Mouse (Mus musculus): ENCODE results near the gene Jam3.
"Not testable (repeated sequence)": the region's sequence is repeated elsewhere in the genome, so short reads cannot be mapped to it uniquely, and the experiment has no call there.

Jam3 gene

DNA sequence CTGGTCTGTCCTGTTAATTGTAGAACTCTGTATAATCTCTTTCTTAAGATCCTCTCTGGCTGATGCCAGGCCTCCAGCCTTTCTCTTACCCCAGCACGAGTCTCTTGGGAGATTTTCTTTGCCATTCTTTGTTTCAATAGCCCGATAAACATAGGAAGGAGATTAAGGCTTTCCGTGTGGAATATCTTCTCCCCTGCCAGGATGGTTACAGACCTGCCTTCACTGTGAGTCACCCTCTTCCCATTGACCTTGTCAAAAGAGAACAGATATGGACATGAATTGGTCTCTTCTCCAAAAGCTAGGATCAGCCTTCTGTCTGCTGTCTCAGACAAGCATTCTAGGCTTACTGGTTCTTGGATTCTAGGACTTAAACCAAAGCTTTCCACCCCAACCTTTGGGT is 15.5 kb upstream of the Jam3 start:
- DNase-seq (ENCODE audit: low read depth, low spot score): no peak

DNA sequence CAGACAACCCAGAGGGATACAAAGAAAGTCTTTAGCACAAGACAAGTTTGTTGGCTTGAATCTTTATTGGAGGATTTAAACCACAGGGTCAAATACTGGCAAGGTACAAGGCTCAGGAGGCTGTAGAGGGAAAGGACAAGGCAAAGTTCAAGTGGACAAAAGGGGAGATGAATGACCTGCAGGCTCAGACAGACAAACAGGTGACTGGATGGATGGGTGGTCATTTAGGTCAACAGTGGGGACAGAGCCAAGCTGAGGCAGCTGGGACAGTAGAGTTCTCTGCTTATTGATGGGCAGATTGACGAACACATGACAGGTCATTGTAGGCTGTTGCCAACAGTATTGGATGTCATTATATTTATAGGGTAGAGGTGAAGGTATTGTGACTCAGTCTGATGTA is 11.8 kb upstream of the Jam3 start:
- no peak for DNase-seq (ENCODE audit: low read depth, low spot score)

- peak; percentile 24 for DNase-seq (ENCODE audit: low read depth, low spot score)
These were observed 10.4 kb upstream of the Jam3 start for GRCm38 (mm10) chr9:27165596-27165995.

DNA sequence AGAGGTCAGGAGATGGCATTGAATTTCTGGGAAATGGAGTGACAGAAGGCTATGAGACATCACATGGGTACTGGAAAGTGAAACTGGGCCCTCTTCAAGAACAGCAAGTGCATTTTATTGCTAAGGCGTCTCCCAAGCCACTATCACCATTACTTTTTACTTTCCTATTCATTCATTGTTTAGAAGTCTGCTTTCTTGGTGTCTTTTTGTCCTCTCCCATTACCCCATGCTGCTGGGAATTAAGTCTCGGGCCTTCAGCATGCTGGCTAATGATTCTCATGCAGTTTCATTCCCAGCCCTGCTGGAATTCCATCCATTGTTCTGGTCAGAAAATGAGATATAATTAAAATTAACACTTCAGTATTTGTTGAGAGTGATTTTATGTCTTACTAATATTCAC is 9.7 kb upstream of the Jam3 start:
- peak; percentile 85 for DNase-seq (ENCODE audit: low read depth, low spot score)

GRCm38 (mm10) chr9:27163661-27164060 is 8.4 kb upstream of the Jam3 start:
- DNase-seq (ENCODE audit: low read depth, low spot score): not testable (repeated sequence)

- DNase-seq (ENCODE audit: low read depth, low spot score): no peak
These were observed 1.4 kb downstream of the Jam3 start for GRCm38 (mm10) chr9:27153861-27154260.

DNA sequence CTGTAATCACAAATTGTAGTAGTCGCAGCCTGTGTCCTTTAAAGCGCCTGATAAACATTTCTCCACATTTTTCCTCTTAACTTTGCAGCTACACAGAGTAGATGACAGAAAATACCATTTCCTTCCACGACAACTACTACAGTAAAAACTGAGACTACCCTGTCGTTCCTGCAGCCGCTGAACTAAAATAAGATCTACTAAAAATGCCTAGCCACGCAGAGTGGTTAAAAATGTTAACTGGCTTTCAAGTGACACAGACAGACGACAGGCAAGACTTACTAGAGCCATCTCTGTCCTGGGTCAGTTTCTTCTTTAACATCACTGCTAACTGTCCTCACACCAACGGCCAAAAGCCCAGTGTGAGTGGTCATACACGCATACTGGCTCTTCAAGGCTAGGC is 5.4 kb downstream of the Jam3 start:
- no peak for DNase-seq (ENCODE audit: low read depth, low spot score)

- peak; percentile 29 for DNase-seq (ENCODE audit: low read depth, low spot score)
These were observed 6.4 kb downstream of the Jam3 start for GRCm38 (mm10) chr9:27148631-27149471.

DNA sequence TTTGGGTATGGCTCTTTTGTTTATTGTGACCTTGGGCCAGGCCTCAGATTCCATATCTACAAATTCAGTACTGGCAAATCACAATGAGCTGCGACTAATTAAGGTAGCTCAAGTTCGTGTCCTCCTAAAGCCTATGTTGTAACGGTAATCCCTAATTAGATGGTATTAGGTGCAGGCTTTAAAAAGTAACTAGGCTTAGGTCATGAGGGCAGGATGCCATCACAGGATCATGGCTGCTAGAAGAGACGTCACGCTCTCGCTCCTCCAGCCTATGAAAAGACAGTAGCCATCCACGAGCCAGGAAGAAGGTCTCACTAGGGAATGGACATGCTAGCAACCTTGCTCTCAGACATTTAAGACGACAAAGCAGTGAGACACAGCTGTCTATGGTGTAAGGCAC is 7.3 kb downstream of the Jam3 start:
- no peak for DNase-seq (ENCODE audit: low read depth, low spot score)

DNA sequence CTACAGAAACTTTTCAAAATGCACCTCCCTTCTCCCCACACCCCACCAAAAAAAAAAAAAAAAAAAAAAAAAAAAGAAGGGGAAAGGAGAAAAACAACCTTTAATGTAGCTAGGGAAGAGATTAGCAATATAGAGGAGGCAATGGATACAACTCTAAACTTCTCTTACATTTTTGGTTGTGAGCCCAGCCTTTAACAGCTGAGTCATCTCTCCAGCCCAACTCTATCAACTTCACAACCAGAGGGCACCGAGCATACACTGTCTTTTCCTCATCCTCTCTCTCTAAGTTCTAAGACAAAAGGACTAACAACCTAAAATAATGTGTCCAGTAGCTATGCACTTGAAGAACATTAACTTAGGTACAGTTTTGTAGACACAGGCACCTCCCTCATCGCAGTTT is 8.4 kb downstream of the Jam3 start:
- DNase-seq (ENCODE audit: low read depth, low spot score): no peak

GRCm38 (mm10) chr9:27144996-27145395 is 10.2 kb downstream of the Jam3 start:
- no peak for DNase-seq (ENCODE audit: low read depth, low spot score)

GRCm38 (mm10) chr9:27144271-27144840 is 10.9 kb downstream of the Jam3 start:
- DNase-seq (ENCODE audit: low read depth, low spot score): no peak

DNA sequence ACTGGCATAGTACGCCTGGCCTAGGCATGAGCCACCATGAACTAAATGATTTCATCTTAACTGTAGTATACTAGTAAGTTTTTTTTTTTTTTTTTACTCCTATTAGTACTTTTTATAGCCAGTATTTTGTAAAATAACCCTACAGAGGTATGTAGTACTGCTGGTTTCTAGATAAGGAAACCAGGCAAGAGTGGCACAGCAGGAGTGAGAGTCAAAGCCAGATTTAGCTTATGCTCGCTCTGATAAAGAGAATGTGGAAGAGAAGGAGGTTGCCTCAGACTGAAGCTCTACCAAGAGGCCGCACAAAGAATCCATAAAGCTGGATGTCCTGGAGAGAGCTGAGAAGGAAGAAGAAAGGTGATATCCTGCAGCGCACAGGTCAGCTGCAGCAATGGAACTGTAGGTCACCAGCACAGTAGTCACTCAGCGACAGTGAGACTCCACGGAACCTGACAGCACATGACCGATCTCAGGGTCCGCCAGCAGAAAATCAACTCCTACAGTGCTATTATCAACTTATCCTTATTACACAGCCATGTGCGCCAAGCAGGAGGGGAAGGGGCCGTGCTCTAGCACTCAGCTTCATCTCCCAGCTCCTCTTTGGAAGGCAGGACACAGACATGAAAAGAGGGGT is 14.7 kb downstream of the Jam3 start:
- no peak for DNase-seq (ENCODE audit: low read depth, low spot score)

DNA sequence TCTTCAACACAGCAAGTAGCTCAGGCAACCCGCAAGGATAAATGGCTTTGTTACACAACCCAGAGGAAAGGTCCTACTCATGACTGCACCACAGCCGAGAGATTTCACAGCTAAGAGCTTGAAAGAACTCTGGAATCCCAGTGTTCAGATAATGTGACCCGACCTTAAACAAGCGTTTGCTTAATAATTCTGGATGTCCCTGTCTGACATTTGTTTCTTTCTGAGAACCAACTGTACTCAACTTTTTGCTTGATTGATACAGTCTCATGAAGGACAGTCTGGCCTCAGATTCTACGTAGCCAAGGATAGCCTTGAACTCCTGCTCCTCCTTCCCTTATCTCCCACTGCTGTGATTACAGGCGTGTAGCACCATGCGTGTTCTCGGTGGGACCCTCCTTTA is 18.6 kb downstream of the Jam3 start:
- DNase-seq (ENCODE audit: low read depth, low spot score): no peak

DNA sequence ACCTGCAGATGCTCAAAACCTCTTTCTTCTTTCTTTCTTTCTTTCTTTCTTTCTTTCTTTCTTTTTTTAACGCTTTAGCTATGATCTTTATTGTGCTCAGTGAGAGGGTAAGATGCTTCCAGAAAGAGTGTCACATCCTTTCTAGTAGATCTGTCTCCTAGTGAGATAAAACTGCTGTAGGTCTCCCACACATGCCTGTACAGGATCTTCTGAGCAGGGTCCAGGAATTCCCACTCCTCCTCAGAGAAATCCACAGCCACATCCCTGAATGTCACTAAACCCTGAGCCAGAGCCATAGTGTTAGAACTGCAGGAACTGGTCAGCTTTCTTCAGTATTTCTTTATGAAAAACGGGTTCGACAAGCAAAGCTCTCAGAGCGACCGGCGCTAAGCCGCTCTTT is 19.8 kb downstream of the Jam3 start:
- no peak for DNase-seq (ENCODE audit: low read depth, low spot score)

DNA sequence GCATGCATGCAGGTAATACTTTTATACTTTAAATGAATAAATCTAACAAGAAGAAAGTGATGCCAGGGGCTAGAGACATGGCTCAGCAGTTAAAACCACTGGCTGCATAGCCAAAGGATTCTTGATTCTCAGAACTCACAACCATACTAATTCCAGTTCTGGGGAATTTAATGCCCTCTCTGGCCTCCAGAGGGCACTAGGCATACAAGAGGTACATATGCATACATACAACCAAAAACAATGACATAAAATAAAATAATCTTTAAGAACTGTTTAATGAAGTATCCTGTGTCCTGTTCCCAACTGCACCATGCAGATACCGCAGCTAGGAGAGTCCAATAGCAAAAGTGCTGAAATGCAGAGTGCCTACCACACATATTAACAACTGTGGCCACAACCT is 20.8 kb downstream of the Jam3 start:
- DNase-seq (ENCODE audit: low read depth, low spot score): peak; percentile 39

DNA sequence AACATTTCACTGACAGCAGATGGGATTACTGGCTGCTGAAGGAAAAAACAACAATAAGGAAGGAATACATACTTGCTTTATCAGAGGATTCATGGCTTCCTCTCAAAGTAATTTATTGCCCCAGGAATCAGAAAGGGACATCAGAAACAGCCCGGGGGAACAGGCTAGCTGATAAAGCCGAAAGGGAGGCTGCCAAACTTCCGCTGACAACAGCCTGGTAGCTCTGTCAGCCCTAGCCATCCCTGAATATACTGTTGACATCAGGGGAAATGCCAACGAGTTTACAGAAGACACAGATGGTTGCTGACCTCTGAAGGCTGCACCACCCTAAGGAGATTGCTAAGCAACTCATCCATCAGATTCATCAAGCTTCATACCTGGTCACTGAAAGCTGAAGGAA is 26.6 kb downstream of the Jam3 start:
- no peak for DNase-seq (ENCODE audit: low read depth, low spot score)

- DNase-seq (ENCODE audit: low read depth, low spot score): peak; percentile 72
These were observed 28.7 kb downstream of the Jam3 start for GRCm38 (mm10) chr9:27126543-27126942.

GRCm38 (mm10) chr9:27125450-27125849 is 29.8 kb downstream of the Jam3 start:
- no peak for DNase-seq (ENCODE audit: low read depth, low spot score)

- DNase-seq (ENCODE audit: low read depth, low spot score): no peak
These were observed 31.3 kb downstream of the Jam3 start for GRCm38 (mm10) chr9:27123947-27124346.

- DNase-seq (ENCODE audit: low read depth, low spot score): no peak
These were observed 32.3 kb downstream of the Jam3 start for GRCm38 (mm10) chr9:27122963-27123362.

- DNase-seq (ENCODE audit: low read depth, low spot score): peak; percentile 51
These were observed 33.1 kb downstream of the Jam3 start for GRCm38 (mm10) chr9:27122076-27122475.

GRCm38 (mm10) chr9:27121254-27121653 is 34.0 kb downstream of the Jam3 start:
- peak; percentile 64 for DNase-seq (ENCODE audit: low read depth, low spot score)
